Mouse (Mus musculus): ENCODE data around the gene Tpt1. TPM values are rescaled to one million over a fixed set of nuclear protein-coding genes. Genes with fewer than 3 reads are reported as not detected.
A peak's percentile ranks its signal among the peaks of the same experiment; 100 is the strongest.

The Tpt1 gene
- polyA plus RNA-seq, 1 experiment from 2014 or later: 857 TPM

GRCm38 (mm10) chr14:75869769-75870363 is 25.0 kb downstream of the Tpt1 start:
- Histone ChIP-seq H3K27ac (ENCODE audit: low read length) (no peak overlapping the region), H3K4me3 (ENCODE audit: low read length) (no peak overlapping the region), H3K4me2 (ENCODE audit: low read depth, low read length) (no peak overlapping the region), H3K9ac (ENCODE audit: low read depth, low read length) (no peak overlapping the region), H3K36me3 (ENCODE audit: control insufficient read depth, insufficient read depth, low read length) (no peaks in the 10 kb centered on the region), H3K9me3 (ENCODE audit: control insufficient read depth, low read length) (no peaks in the 10 kb centered on the region), H3K4me1 (ENCODE audit: control insufficient read depth, insufficient read depth, low read length) (0 out of 2 replicates have a peak, but pooled peaks cover 2% of the 10 kb centered on the region), H3K27me3 (replicated peaks; ENCODE audit: control insufficient read depth, insufficient read depth, low read length) (no peaks in the 10 kb centered on the region)
- 80% methylated on average over 14 of the region's 14 CpGs for WGBS
- ATAC-seq: 0 out of 2 replicates have a peak, but pooled peaks have one; percentile 52

DNA sequence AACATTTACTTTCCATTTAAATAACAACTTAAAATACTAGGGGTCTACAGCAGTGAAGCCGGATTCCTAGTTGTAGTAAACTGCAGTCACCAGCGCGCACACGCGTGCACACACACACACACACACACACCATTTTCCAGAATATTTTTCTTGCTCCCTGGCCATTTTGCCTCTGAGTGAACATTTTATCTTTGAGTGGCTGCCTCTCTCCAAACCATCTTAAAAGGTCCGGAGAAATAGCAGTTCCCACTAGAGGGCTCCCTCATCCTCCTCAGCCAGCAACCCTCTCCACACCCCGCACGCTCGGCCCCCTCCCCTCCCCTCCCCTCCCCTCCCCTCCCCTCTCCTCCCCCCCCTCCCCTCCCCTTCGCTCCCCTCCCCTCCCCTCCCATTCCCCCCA is 25.7 kb downstream of the Tpt1 start:
- whole genome bisulfite sequencing: 19% methylated on average over 9 of the region's 10 CpGs
- Histone ChIP-seq H3K4me1 (ENCODE audit: control insufficient read depth, insufficient read depth, low read length) (0 out of 2 replicates have a peak, but pooled peaks cover 2% of the 10 kb centered on the region), H3K27ac (ENCODE audit: low read length) (no peak overlapping the region), H3K36me3 (ENCODE audit: control insufficient read depth, insufficient read depth, low read length) (no peaks in the 10 kb centered on the region), H3K4me2 (ENCODE audit: low read depth, low read length) (peak overlapping the region; percentile 26; the same call in 1 of the 2 replicates), H3K9me3 (ENCODE audit: control insufficient read depth, low read length) (no peaks in the 10 kb centered on the region), H3K4me3 (ENCODE audit: low read length) (no peak overlapping the region), H3K9ac (ENCODE audit: low read depth, low read length) (no peak overlapping the region), H3K27me3 (replicated peaks; ENCODE audit: control insufficient read depth, insufficient read depth, low read length) (no peaks in the 10 kb centered on the region)
- ATAC-seq: no peak

DNA sequence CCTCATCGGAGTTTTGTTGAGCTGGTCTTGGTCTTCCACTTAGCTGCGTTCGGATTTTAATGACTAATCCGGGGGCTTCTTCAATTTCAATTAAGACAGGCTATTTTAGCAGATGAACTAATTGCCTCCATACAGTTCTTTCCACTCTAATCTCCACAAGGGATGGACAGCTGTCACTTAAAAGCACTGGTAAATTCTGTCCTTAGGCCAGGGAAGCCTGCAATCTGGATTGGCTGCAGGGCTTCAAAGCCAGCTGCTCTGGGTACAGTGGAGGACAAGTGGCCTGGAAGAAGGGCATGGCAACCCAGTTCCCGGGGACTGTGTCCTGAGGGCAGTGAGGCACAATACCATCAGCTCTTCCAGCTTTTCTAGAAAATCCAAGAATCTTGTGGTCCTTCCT is 26.2 kb downstream of the Tpt1 start:
- 0 out of 2 replicates have a peak, but pooled peaks cover 2% of the 10 kb centered on the region for H3K4me1 ChIP-seq (ENCODE audit: control insufficient read depth, insufficient read depth, low read length)
- H3K27ac ChIP-seq (ENCODE audit: low read length): no peak overlapping the region
- WGBS: 18% methylated on average over 4 of the region's 5 CpGs
- H3K4me2 ChIP-seq (ENCODE audit: low read depth, low read length): no peak overlapping the region
- no peak overlapping the region for H3K9ac ChIP-seq (ENCODE audit: low read depth, low read length)
- H3K27me3 ChIP-seq (replicated peaks; ENCODE audit: control insufficient read depth, insufficient read depth, low read length): no peaks in the 10 kb centered on the region
- no peak overlapping the region for H3K4me3 ChIP-seq (ENCODE audit: low read length)
- no peaks in the 10 kb centered on the region for H3K36me3 ChIP-seq (ENCODE audit: control insufficient read depth, insufficient read depth, low read length)
- no peak for ATAC-seq
- no peaks in the 10 kb centered on the region for H3K9me3 ChIP-seq (ENCODE audit: control insufficient read depth, low read length)

- ATAC-seq: no peak
- 0 out of 2 replicates have a peak, but pooled peaks cover 2% of the 10 kb centered on the region for H3K4me1 ChIP-seq (ENCODE audit: control insufficient read depth, insufficient read depth, low read length)
- H3K36me3 ChIP-seq (ENCODE audit: control insufficient read depth, insufficient read depth, low read length): no peaks in the 10 kb centered on the region
- no peak overlapping the region for H3K27ac ChIP-seq (ENCODE audit: low read length)
- no peak overlapping the region for H3K4me3 ChIP-seq (ENCODE audit: low read length)
- H3K27me3 ChIP-seq (replicated peaks; ENCODE audit: control insufficient read depth, insufficient read depth, low read length): no peaks in the 10 kb centered on the region
- no peak overlapping the region for H3K9ac ChIP-seq (ENCODE audit: low read depth, low read length)
- no peaks in the 10 kb centered on the region for H3K9me3 ChIP-seq (ENCODE audit: control insufficient read depth, low read length)
- H3K4me2 ChIP-seq (ENCODE audit: low read depth, low read length): no peak overlapping the region
- WGBS: 89% methylated on average over 4 of the region's 4 CpGs
Observed at GRCm38 (mm10) chr14:75871750-75872149, 26.9 kb downstream of the Tpt1 start.

DNA sequence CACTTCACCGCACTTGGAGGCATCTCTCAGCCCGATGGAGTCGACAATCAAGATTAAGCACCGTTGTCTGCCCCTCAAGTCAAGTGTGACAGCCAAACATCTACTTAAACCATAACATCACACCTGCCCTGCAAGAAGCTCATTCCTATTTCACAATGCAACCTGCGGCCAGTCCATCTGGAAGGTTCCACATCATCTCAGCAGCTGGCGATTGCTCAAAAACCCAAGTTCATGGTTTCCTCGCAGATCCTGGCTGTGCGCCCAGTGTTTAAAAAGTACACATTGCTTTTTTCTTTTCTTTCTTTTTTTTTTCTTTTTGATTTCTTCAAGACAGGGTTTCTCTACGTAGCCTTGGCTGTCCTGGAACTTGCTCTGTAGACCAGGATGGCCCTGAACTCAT is 28.7 kb downstream of the Tpt1 start:
- H3K27me3 ChIP-seq (replicated peaks; ENCODE audit: control insufficient read depth, insufficient read depth, low read length): no peaks in the 10 kb centered on the region
- no peak for ATAC-seq
- no peak overlapping the region for H3K4me2 ChIP-seq (ENCODE audit: low read depth, low read length)
- WGBS: 67% methylated on average over 9 of the region's 9 CpGs
- no peak overlapping the region for H3K9ac ChIP-seq (ENCODE audit: low read depth, low read length)
- 0 out of 2 replicates have a peak, but pooled peaks cover 2% of the 10 kb centered on the region for H3K4me1 ChIP-seq (ENCODE audit: control insufficient read depth, insufficient read depth, low read length)
- H3K4me3 ChIP-seq (ENCODE audit: low read length): no peak overlapping the region
- H3K9me3 ChIP-seq (ENCODE audit: control insufficient read depth, low read length): no peaks in the 10 kb centered on the region
- H3K36me3 ChIP-seq (ENCODE audit: control insufficient read depth, insufficient read depth, low read length): no peaks in the 10 kb centered on the region
- 0 out of 2 replicates have a peak overlapping the region, but pooled peaks have one; percentile 13 for H3K27ac ChIP-seq (ENCODE audit: low read length)

DNA sequence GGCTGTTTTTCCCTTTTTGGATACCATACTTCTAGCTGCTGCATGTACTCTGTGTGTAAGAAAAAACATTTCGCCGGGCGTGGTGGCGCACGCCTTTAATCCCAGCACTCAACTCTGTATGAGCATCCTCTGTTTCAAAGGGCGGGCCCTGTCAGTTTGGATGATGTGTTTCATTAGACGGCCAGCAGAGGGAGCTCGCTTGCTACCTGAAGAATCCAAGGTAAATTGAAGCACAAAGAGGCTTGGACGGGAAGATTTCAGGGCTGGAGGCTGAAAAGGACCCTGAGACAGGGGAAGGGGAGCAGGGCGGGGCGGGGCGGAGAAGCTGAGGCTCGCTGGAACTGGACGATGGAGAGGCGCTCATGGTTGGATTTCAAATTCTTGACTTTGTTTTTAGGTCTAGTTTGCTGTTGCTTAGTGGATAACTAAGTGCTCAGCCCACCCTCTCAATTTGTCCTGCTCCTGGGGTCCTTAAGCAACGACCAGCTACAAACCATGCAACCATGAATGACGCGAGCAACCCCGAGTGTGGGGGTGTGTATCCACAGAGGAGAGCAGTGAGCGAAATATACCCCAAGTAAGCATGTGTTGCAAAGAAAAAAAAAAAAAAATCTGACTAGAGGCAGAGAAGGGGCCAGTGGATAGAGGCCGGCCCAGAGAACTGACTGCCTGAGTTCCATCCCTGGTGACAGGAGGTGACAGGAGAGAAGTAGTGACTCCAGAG is 31.6 kb downstream of the Tpt1 start:
- no peak overlapping the region for H3K4me3 ChIP-seq (ENCODE audit: low read length)
- no peaks in the 10 kb centered on the region for H3K27me3 ChIP-seq (replicated peaks; ENCODE audit: control insufficient read depth, insufficient read depth, low read length)
- H3K4me1 ChIP-seq (ENCODE audit: control insufficient read depth, insufficient read depth, low read length): 0 out of 2 replicates have a peak, but pooled peaks cover 2% of the 10 kb centered on the region
- H3K9ac ChIP-seq (ENCODE audit: low read depth, low read length): 0 out of 2 replicates have a peak overlapping the region, but pooled peaks have one; percentile 2
- no peaks in the 10 kb centered on the region for H3K9me3 ChIP-seq (ENCODE audit: control insufficient read depth, low read length)
- ATAC-seq: peak; percentile 41; the same call in 1 of the 2 replicates
- no peaks in the 10 kb centered on the region for H3K36me3 ChIP-seq (ENCODE audit: control insufficient read depth, insufficient read depth, low read length)
- peak overlapping the region; percentile 33 for H3K4me2 ChIP-seq (ENCODE audit: low read depth, low read length)
- WGBS: 13% methylated on average over 21 of the region's 21 CpGs
- H3K27ac ChIP-seq (ENCODE audit: low read length): no peak overlapping the region

DNA sequence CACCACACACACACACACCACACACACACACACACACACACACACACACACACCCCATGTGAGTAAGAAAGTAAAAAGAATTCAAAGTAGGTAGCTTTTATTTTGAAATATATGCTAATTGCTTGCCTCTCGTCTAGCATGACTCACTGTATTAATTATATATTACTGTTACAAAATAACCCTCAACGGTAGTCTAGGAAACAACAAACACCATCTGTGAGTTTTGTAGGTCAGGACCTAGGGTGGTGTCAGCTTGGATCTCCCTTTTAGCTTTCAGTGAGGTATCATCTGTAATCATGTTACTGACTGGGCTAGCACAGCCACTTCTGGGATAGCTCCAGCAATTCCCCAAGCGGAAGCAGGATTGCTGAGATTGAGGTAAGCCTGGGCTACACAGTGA is 32.4 kb downstream of the Tpt1 start:
- H3K4me1 ChIP-seq (ENCODE audit: control insufficient read depth, insufficient read depth, low read length): 0 out of 2 replicates have a peak, but pooled peaks cover 2% of the 10 kb centered on the region
- no peaks in the 10 kb centered on the region for H3K27me3 ChIP-seq (replicated peaks; ENCODE audit: control insufficient read depth, insufficient read depth, low read length)
- H3K9me3 ChIP-seq (ENCODE audit: control insufficient read depth, low read length): no peaks in the 10 kb centered on the region
- H3K36me3 ChIP-seq (ENCODE audit: control insufficient read depth, insufficient read depth, low read length): no peaks in the 10 kb centered on the region
- no peak overlapping the region for H3K9ac ChIP-seq (ENCODE audit: low read depth, low read length)
- no peak for ATAC-seq
- H3K4me2 ChIP-seq (ENCODE audit: low read depth, low read length): no peak overlapping the region
- H3K27ac ChIP-seq (ENCODE audit: low read length): no peak overlapping the region
- 71% methylated on average over 3 of the region's 3 CpGs for WGBS
- H3K4me3 ChIP-seq (ENCODE audit: low read length): no peak overlapping the region

GRCm38 (mm10) chr14:75878980-75879379 is 34.1 kb downstream of the Tpt1 start:
- Histone ChIP-seq H3K9ac (ENCODE audit: low read depth, low read length) (no peak overlapping the region), H3K4me1 (ENCODE audit: control insufficient read depth, insufficient read depth, low read length) (no peaks in the 10 kb centered on the region), H3K9me3 (ENCODE audit: control insufficient read depth, low read length) (no peaks in the 10 kb centered on the region), H3K4me3 (ENCODE audit: low read length) (no peak overlapping the region), H3K36me3 (ENCODE audit: control insufficient read depth, insufficient read depth, low read length) (no peaks in the 10 kb centered on the region), H3K27ac (ENCODE audit: low read length) (no peak overlapping the region), H3K27me3 (replicated peaks; ENCODE audit: control insufficient read depth, insufficient read depth, low read length) (no peaks in the 10 kb centered on the region), H3K4me2 (ENCODE audit: low read depth, low read length) (no peak overlapping the region)
- WGBS: 23% methylated on average over 8 of the region's 8 CpGs
- ATAC-seq: no peak

GRCm38 (mm10) chr14:75881856-75882255 is 37.0 kb downstream of the Tpt1 start:
- no peak overlapping the region for H3K27ac ChIP-seq (ENCODE audit: low read length)
- no peaks in the 10 kb centered on the region for H3K27me3 ChIP-seq (replicated peaks; ENCODE audit: control insufficient read depth, insufficient read depth, low read length)
- 47% methylated on average over 4 of the region's 4 CpGs for WGBS
- no peaks in the 10 kb centered on the region for H3K4me1 ChIP-seq (ENCODE audit: control insufficient read depth, insufficient read depth, low read length)
- no peak for ATAC-seq
- no peak overlapping the region for H3K4me3 ChIP-seq (ENCODE audit: low read length)
- no peaks in the 10 kb centered on the region for H3K36me3 ChIP-seq (ENCODE audit: control insufficient read depth, insufficient read depth, low read length)
- no peak overlapping the region for H3K4me2 ChIP-seq (ENCODE audit: low read depth, low read length)
- H3K9me3 ChIP-seq (ENCODE audit: control insufficient read depth, low read length): no peaks in the 10 kb centered on the region
- H3K9ac ChIP-seq (ENCODE audit: low read depth, low read length): no peak overlapping the region

Measured in intestine, embryonic 16.5 days (tissue).